Mouse (Mus musculus) layer of hippocampus, postnatal 10 days (tissue): Measurements from ENCODE around the gene Atp6v1c2. TPM values are rescaled to one million over a fixed set of nuclear protein-coding genes. Genes with fewer than 3 reads are reported as not detected.
A peak's percentile ranks its signal among the peaks of the same experiment; 100 is the strongest.

Experiments
- DNase-seq, 2 experiments: peaks; one replicate each; pipeline ENCODE4 v3.0.0; 2021; ENCODE audit warnings: low spot score in 2 of 2
- long read RNA-seq: library from polyadenylated mRNA; stranded (forward); transcript quantifications from one replicate; pipeline ENCODE4 v2.0.0, GENCODE M21; 2023
- total RNA-seq, 2 experiments: library from RNA; stranded (reverse); gene quantifications; 2 replicates each; pipeline ENCODE4 v1.2.3; 2021

The Atp6v1c2 gene
- 1 to 10 TPM; 2.6 to 4.0 TPM for total RNA-seq
- long read RNA-seq, partial matches to known transcripts = 1 of 2 reads
- long read RNA-seq, other reads (novel, unspliced or antisense) = 1 of 2 reads

GRCm38 (mm10) chr12:17329259-17329658 lies at the start of gene Atp6v1c2:
Gene Atp6v1c2, minus strand, starts transcription at chr12:17329359.
- no peak for DNase-seq

GRCm38 (mm10) chr12:17376521-17376920 lies 47.4 kb upstream of the Atp6v1c2 start:
- DNase-seq = no peak

GRCm38 (mm10) chr12:17375243-17375642 lies 46.1 kb upstream of the Atp6v1c2 start:
- no peak for DNase-seq

- no peak for DNase-seq
Observed at GRCm38 (mm10) chr12:17373470-17373975, 44.4 kb upstream of the Atp6v1c2 start.

- no peak for DNase-seq
Observed at GRCm38 (mm10) chr12:17372696-17373095, 43.5 kb upstream of the Atp6v1c2 start.

GRCm38 (mm10) chr12:17371589-17372235 lies 42.6 kb upstream of the Atp6v1c2 start:
- no peak for DNase-seq

GRCm38 (mm10) chr12:17369551-17370325 lies 40.6 kb upstream of the Atp6v1c2 start:
- DNase-seq = no peak

- no peak for DNase-seq
Observed at GRCm38 (mm10) chr12:17369111-17369510, 40.0 kb upstream of the Atp6v1c2 start.

GRCm38 (mm10) chr12:17366981-17367380 lies 37.8 kb upstream of the Atp6v1c2 start:
- DNase-seq = peak; percentile 70 to 80

GRCm38 (mm10) chr12:17362316-17362715 lies 33.2 kb upstream of the Atp6v1c2 start:
- no peak for DNase-seq

GRCm38 (mm10) chr12:17360650-17361049 lies 31.5 kb upstream of the Atp6v1c2 start:
- DNase-seq = no peak

GRCm38 (mm10) chr12:17360104-17360503 lies 30.9 kb upstream of the Atp6v1c2 start:
- DNase-seq = no peak

- peak; percentile 34 to 41 for DNase-seq
Observed at GRCm38 (mm10) chr12:17358981-17359380, 29.8 kb upstream of the Atp6v1c2 start.

GRCm38 (mm10) chr12:17357795-17358194 lies 28.6 kb upstream of the Atp6v1c2 start:
- no peak for DNase-seq

GRCm38 (mm10) chr12:17356853-17357252 lies 27.7 kb upstream of the Atp6v1c2 start:
- DNase-seq = no peak

GRCm38 (mm10) chr12:17350106-17350505 lies 20.9 kb upstream of the Atp6v1c2 start:
- no peak for DNase-seq

GRCm38 (mm10) chr12:17348048-17349036 lies 19.2 kb upstream of the Atp6v1c2 start, which contains the start of gene Nol10:
Gene Nol10, plus strand, starts transcription at chr12:17348458.
- DNase-seq = peak; percentile 88 to 89

GRCm38 (mm10) chr12:17347327-17348047 lies 18.3 kb upstream of the Atp6v1c2 start:
- peak; percentile 17 to 18 for DNase-seq

- DNase-seq = no peak
Observed at GRCm38 (mm10) chr12:17339114-17339905, 10.2 kb upstream of the Atp6v1c2 start.
